Mouse (Mus musculus) myocyte (in vitro differentiated cells): ENCODE measurements around the gene Rbfox2. TPM values are rescaled to one million over a fixed set of nuclear protein-coding genes. Genes with fewer than 3 reads are reported as not detected.
A peak's percentile ranks its signal among the peaks of the same experiment; 100 is the strongest.

Experiments used
- H3K27me3 ChIP-seq: one replicate; pipeline ENCODE4 v1.6.1; 2011; ENCODE audit not compliant: control insufficient read depth, insufficient read depth, insufficient read length
- H3K36me3 ChIP-seq: one replicate; pipeline ENCODE4 v1.6.1; 2011; ENCODE audit not compliant: control insufficient read depth, insufficient read depth
- H3K4me2 ChIP-seq: one replicate; pipeline ENCODE4 v1.6.1; 2011; ENCODE audit warnings: low read depth, control low read depth
- H3K4me3 ChIP-seq: one replicate; pipeline ENCODE4 v1.5.1; 2011; ENCODE audit warnings: mild to moderate bottlenecking, control low read depth, moderate library complexity
- H3K79me2 ChIP-seq: one replicate; pipeline ENCODE4 v1.6.1; 2011; ENCODE audit not compliant: control insufficient read depth, insufficient read depth
- H3ac ChIP-seq: one replicate; pipeline ENCODE4 v1.6.1; 2011; ENCODE audit not compliant: control insufficient read depth, insufficient read length
- CEBPB ChIP-seq: IDR thresholded peaks from 2 replicates; pipeline ENCODE4 v1.6.1; 2011; ENCODE audit warnings: mild to moderate bottlenecking, moderate library complexity; ENCODE audit not compliant: poor library complexity, insufficient read depth, severe bottlenecking
- E2F4 ChIP-seq: IDR thresholded peaks from one replicate; pipeline ENCODE4 v1.6.1; 2011; ENCODE audit warnings: mild to moderate bottlenecking, control low read depth, moderate library complexity; ENCODE audit not compliant: insufficient read depth
- MAX ChIP-seq: IDR thresholded peaks from one replicate; pipeline ENCODE4 v1.6.1; 2011; ENCODE audit warnings: low read depth, mild to moderate bottlenecking, control low read depth
- MYOD1 ChIP-seq, 3 experiments: IDR thresholded peaks; one replicate each; pipeline ENCODE4 v1.6.1; 2011; ENCODE audit warnings: control low read depth in 2 of 3, low read depth in 2 of 3, mild to moderate bottlenecking in 2 of 3, moderate library complexity in 1 of 3; ENCODE audit not compliant: insufficient read length in 2 of 3, control insufficient read depth in 1 of 3
- MYOG ChIP-seq, 3 experiments: IDR thresholded peaks; one replicate each; pipeline ENCODE4 v1.6.1; 2011; ENCODE audit warnings: control low read depth in 2 of 3, low read depth in 2 of 3, mild to moderate bottlenecking in 2 of 3; ENCODE audit not compliant: insufficient read length in 2 of 3, control insufficient read depth in 1 of 3, insufficient read depth in 1 of 3
- POLR2A ChIP-seq: IDR thresholded peaks from one replicate; pipeline ENCODE4 v1.6.1; 2011; ENCODE audit warnings: low read depth, mild to moderate bottlenecking, control low read depth, moderate library complexity; ENCODE audit not compliant: insufficient read length
- POLR2AphosphoS2 ChIP-seq: IDR thresholded peaks from one replicate; pipeline ENCODE4 v1.6.1; 2011; ENCODE audit warnings: low read depth, control low read depth; ENCODE audit not compliant: insufficient read length
- REST ChIP-seq: IDR thresholded peaks from one replicate; pipeline ENCODE4 v1.6.1; 2011; ENCODE audit warnings: mild to moderate bottlenecking, control low read depth, moderate library complexity; ENCODE audit not compliant: insufficient read depth, insufficient read length
- SRF ChIP-seq: IDR thresholded peaks from one replicate; pipeline ENCODE4 v1.6.1; 2011; ENCODE audit warnings: low read depth; ENCODE audit not compliant: control insufficient read depth, insufficient read length
- TCF12 ChIP-seq: IDR thresholded peaks from one replicate; pipeline ENCODE4 v1.6.1; 2011; ENCODE audit warnings: mild to moderate bottlenecking, control low read depth; ENCODE audit not compliant: poor library complexity, insufficient read depth, severe bottlenecking
- TCF3 ChIP-seq: IDR thresholded peaks from one replicate; pipeline ENCODE4 v1.6.1; 2011; ENCODE audit warnings: low read depth, control low read depth; ENCODE audit not compliant: insufficient read length
- USF1 ChIP-seq: IDR thresholded peaks from one replicate; pipeline ENCODE4 v1.6.1; 2011; ENCODE audit warnings: low read depth, mild to moderate bottlenecking, control low read depth, moderate library complexity
- polyA plus RNA-seq: library from polyadenylated mRNA; unstranded; fragments of >200 nt; fragmentation: generic; extraction: Trizol; gene quantifications from one replicate; pipeline ENCODE4 v1.2.1, GENCODE M21; 2012; ENCODE audit warnings: missing spikeins

Gene Rbfox2
- polyA plus RNA-seq, 1 experiment = 136 TPM

DNA sequence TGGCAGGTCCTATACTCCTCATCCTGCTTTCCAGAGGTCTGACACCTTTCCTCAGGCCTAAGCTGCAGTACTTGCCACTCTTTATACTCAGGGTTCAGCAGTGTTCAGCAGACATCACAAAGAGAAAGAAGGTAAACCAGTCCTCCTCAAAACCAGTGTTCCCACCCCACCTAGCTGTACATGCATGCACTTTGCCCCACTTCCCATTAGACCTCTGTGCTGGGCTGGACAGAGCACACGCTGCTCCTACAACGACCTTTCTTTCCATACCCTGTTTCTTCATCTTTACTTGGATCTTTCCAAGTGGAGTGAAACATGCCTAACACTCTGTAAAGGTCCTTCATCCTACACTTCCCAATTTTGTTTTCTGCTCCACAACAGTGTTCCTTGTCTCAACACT is 110.8 kb downstream of the Rbfox2 start:
- Histone ChIP-seq H3ac (no peak overlapping the region), H3K36me3 (no peaks in the 10 kb centered on the region), H3K27me3 (no peaks in the 10 kb centered on the region), H3K4me2 (no peak overlapping the region), H3K79me2 (peaks cover 50% of the 10 kb centered on the region), H3K4me3 (no peak overlapping the region)
- TF ChIP-seq MAX (no peak), CEBPB (no peak), REST (no peak), USF1 (no peak), MYOD1 (IDR thresholded peaks at IDR 0.05; ENCODE audit: control insufficient read depth in 1 of 3, insufficient read length in 2 of 3, low read depth in 2 of 3) (no peak), POLR2A (no peak), POLR2AphosphoS2 (no peak), MYOG (IDR thresholded peaks at IDR 0.05; ENCODE audit: control insufficient read depth in 1 of 3, insufficient read depth in 1 of 3, insufficient read length in 2 of 3, low read depth in 2 of 3) (no peak), TCF3 (no peak), SRF (no peak), E2F4 (no peak), TCF12 (no peak)

DNA sequence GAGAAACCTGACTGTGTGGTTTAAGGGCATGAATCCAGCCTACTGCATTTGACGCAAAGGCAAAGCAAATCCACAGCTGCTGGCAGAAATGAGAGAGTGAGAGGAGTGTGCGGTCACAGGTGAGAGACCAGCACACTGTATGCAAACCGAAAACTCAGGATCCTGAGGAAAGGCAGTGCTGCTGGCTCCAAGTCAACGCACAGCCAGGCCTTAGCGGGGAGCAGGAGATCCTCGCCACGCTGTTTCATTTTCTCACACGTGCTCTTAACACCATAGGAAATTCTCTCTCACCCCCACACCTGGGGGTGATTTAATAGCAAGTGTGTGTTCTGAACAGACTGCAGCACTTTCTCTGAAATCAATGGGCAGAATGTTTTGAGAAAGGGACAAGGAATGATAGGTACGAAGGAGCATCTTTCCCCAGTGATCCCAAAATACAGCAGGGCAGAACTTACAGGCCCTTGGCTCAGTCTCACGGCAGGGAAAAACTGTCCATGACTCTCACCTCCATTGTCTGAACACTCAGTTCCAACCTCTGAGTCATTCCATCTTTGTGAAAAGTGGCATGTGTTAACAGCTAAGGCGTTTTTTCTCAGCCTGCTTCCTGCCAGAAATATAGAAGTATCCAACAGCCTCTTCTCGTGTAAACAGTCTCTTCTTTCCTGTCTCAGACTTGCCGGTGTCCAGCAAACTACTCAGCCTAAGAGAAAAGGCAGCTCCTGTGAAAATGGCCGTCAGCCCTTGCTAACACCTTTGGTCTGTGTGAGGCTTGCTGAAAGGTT is 114.5 kb downstream of the Rbfox2 start:
- Histone ChIP-seq H3K4me3 (no peak overlapping the region), H3ac (no peak overlapping the region), H3K36me3 (no peaks in the 10 kb centered on the region), H3K4me2 (peak overlapping the region; percentile 84), H3K27me3 (no peaks in the 10 kb centered on the region), H3K79me2 (peaks cover 72% of the 10 kb centered on the region)
- TF ChIP-seq MYOG (IDR thresholded peaks at IDR 0.05; ENCODE audit: control insufficient read depth in 1 of 3, insufficient read depth in 1 of 3, insufficient read length in 2 of 3, low read depth in 2 of 3) (peak in 1 of 3 experiments; percentile 63), POLR2AphosphoS2 (peak; percentile 12), TCF3 (no peak), MYOD1 (IDR thresholded peaks at IDR 0.05; ENCODE audit: control insufficient read depth in 1 of 3, insufficient read length in 2 of 3, low read depth in 2 of 3) (peak in 2 of 3 experiments; percentile 21 to 52)

DNA sequence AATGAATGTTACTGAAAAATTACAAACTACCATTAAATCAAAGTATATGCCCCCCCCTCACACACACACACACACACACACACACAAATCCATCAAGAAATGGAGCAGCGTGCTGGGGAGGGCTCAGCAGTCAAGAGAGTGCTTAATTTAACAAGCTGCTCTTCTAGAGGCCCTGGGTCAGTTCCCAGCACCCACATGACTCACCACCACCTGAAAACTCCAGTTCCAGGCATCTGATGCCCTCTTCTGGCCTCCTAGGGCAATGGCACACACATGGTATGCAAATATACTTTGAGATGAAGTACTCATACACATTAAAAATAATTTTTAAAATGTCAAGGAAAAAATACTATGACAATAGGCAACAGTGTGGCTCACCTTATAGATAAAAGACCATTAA is 120.7 kb downstream of the Rbfox2 start:
- peaks cover 73% of the 10 kb centered on the region for H3K79me2 ChIP-seq
- no peaks in the 10 kb centered on the region for H3K36me3 ChIP-seq
- no peak overlapping the region for H3K4me2 ChIP-seq
- no peak for TF ChIP-seq MAX
- TF ChIP-seq SRF = no peak
- no peak for TF ChIP-seq TCF3
- TF ChIP-seq E2F4 = no peak
- no peak for TF ChIP-seq TCF12
- no peak for TF ChIP-seq MYOD1 (IDR thresholded peaks at IDR 0.05; ENCODE audit: control insufficient read depth in 1 of 3, insufficient read length in 2 of 3, low read depth in 2 of 3)
- no peak for TF ChIP-seq POLR2AphosphoS2
- TF ChIP-seq CEBPB = no peak
- TF ChIP-seq USF1 = no peak
- TF ChIP-seq MYOG (IDR thresholded peaks at IDR 0.05; ENCODE audit: control insufficient read depth in 1 of 3, insufficient read depth in 1 of 3, insufficient read length in 2 of 3, low read depth in 2 of 3) = no peak
- no peak for TF ChIP-seq POLR2A
- H3ac ChIP-seq = no peak overlapping the region
- H3K4me3 ChIP-seq = no peak overlapping the region
- no peaks in the 10 kb centered on the region for H3K27me3 ChIP-seq

DNA sequence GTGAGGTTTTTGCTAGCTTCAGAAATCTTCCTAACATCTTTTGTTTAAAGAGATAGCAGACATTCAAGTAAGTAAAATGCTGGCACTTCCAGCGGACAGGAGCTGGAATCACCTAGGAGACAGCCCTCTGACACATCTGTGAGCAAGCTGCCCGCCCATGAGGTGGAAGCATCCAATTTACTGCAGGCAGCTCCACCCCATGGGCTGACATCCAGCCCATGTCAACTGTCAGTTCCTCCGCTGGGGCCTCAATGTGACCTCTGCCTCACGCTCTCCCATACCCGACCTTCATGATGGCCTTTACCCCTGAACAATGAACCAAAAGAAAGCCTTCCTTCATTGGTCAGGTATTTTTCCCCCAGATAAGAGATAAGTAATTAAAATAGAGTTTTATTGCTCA is 121.2 kb downstream of the Rbfox2 start:
- Histone ChIP-seq H3K27me3 (no peaks in the 10 kb centered on the region), H3K79me2 (peaks cover 73% of the 10 kb centered on the region), H3K4me2 (no peak overlapping the region), H3K36me3 (no peaks in the 10 kb centered on the region), H3ac (no peak overlapping the region), H3K4me3 (no peak overlapping the region)
- TF ChIP-seq TCF3 = no peak
- no peak for TF ChIP-seq POLR2A
- TF ChIP-seq REST = no peak
- no peak for TF ChIP-seq CEBPB
- no peak for TF ChIP-seq SRF
- TF ChIP-seq USF1 = no peak
- TF ChIP-seq MYOD1 (IDR thresholded peaks at IDR 0.05; ENCODE audit: control insufficient read depth in 1 of 3, insufficient read length in 2 of 3, low read depth in 2 of 3) = no peak
- TF ChIP-seq MAX = no peak
- no peak for TF ChIP-seq POLR2AphosphoS2
- TF ChIP-seq MYOG (IDR thresholded peaks at IDR 0.05; ENCODE audit: control insufficient read depth in 1 of 3, insufficient read depth in 1 of 3, insufficient read length in 2 of 3, low read depth in 2 of 3) = no peak
- TF ChIP-seq TCF12 = no peak
- TF ChIP-seq E2F4 = no peak

DNA sequence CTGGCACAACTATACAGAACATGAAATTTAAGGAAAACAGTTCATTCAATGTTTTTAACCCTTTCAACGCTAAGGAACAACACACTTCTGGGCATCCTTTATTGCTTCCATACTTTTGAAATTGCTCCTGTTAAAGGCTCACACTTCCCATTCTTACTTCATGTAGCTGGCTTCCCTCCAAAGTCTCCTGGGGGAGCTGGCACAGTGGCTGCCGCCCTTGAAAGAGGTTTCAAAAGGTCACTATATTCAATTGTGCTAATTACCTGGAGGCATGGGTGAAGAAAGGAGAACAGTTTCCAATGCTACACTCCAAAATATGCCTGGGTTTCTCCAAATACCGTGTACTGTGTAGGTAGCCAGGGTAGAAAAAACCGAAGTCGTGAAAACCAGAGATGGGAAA is 124.0 kb downstream of the Rbfox2 start:
- H3K79me2 ChIP-seq = peaks cover 73% of the 10 kb centered on the region
- no peak overlapping the region for H3K4me2 ChIP-seq
- no peak for TF ChIP-seq SRF
- TF ChIP-seq USF1 = no peak
- no peak for TF ChIP-seq E2F4
- no peak for TF ChIP-seq POLR2AphosphoS2
- no peak for TF ChIP-seq MAX
- TF ChIP-seq REST = no peak
- no peak for TF ChIP-seq MYOD1 (IDR thresholded peaks at IDR 0.05; ENCODE audit: control insufficient read depth in 1 of 3, insufficient read length in 2 of 3, low read depth in 2 of 3)
- no peak for TF ChIP-seq CEBPB
- TF ChIP-seq MYOG (IDR thresholded peaks at IDR 0.05; ENCODE audit: control insufficient read depth in 1 of 3, insufficient read depth in 1 of 3, insufficient read length in 2 of 3, low read depth in 2 of 3) = no peak
- TF ChIP-seq TCF3 = no peak
- no peak overlapping the region for H3ac ChIP-seq
- no peaks in the 10 kb centered on the region for H3K36me3 ChIP-seq
- no peak overlapping the region for H3K4me3 ChIP-seq
- H3K27me3 ChIP-seq = no peaks in the 10 kb centered on the region
